Mouse (Mus musculus) layer of hippocampus, postnatal 36 days (tissue): ENCODE data around the gene Irf9. TPM values are rescaled to one million over a fixed set of nuclear protein-coding genes. Genes with fewer than 3 reads are reported as not detected.

ENCODE experiments used
- DNase-seq, 2 experiments: peaks; one replicate each; pipeline ENCODE4 v3.0.0; 2022
- total RNA-seq, 2 experiments: library from RNA; stranded (reverse); gene quantifications; 2 replicates each; pipeline ENCODE4 v1.2.3; 2021

The Irf9 gene
- total RNA-seq, 2 experiments from 2014 or later: 13.9 to 16.2 TPM

- DNase-seq: no peak
Observed at GRCm38 (mm10) chr14:55615876-55616275, 12.5 kb downstream of the Irf9 start.

GRCm38 (mm10) chr14:55616844-55617243 is 13.5 kb downstream of the Irf9 start:
- no peak for DNase-seq

- DNase-seq: no peak
Observed at GRCm38 (mm10) chr14:55617822-55618221, 14.5 kb downstream of the Irf9 start, which contains the start of gene Rec8. Rec8 (plus strand) TSS chr14:55618037.

- DNase-seq: no peak
Observed at GRCm38 (mm10) chr14:55618486-55619195, 15.3 kb downstream of the Irf9 start.

GRCm38 (mm10) chr14:55628077-55628827 is 24.9 kb downstream of the Irf9 start:
- DNase-seq: no peak

DNA sequence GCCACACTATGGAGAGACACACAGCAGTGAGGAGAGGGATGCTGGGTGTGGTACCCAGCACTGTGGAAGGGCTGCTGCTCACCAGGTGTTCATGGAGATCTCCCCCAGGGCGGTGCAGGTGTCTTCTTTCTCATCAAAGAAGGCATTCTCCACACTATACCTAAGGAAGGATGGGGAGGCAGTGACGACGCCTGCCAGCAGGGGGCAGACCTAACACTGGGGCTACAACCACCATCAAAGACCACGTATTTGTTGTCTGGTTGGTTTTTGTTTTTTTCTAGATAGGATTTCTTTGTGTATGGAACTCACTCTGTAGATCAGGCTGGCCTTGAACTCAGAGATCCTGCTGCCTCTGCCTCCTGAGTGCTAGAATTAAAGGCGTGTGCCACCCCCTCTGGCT is 25.9 kb downstream of the Irf9 start:
- DNase-seq: no peak

- peak; percentile 30 to 31 for DNase-seq
Observed at GRCm38 (mm10) chr14:55634874-55635522, 31.6 kb downstream of the Irf9 start.

DNA sequence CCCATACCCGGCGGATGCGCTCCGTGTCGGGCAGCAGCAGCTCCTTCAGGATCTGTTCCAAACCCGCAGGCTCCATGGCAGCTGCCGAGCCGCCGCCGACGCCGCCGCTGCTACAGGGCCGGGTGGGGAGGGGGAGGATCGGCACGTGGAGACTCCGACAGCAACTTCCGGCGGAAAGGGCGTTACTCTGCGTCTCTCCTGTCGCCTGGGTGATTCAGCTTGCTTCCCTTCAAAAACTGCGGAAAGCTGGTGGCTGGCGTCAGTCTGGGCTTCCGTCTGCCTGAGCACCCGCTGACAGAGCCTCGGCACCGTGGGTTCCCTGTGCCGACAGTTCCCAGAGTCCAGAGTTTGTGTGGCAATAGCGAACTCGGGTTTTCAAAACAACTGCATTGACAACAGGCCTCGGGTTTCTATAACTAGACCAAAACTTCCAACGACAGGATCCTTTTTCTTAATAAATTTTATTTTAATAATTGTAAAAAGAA is 32.2 kb downstream of the Irf9 start, which contains the start of gene Ipo4:
Ipo4 (minus strand) TSS at position 435 of the 485 bp plus-strand sequence.
- peak; percentile 89 to 91 for DNase-seq

DNA sequence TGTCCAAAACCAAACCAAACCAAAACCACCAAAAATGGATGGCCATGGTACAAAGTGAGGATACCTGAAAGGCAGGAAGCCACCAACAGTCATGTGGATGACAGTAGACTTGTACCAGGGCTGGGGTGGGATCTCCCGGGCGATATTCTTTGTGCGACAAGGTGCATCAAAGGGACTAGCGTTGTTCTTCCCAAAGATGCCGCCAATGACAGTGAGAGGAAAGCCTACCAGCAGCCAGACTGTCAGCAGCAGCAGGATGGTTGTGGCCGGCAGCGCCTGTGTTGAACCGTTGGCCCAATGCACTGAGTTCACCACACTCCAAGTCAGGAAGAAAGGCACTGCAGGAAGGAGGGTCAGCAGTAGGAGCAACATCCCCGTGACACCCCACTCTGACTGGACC is 34.4 kb downstream of the Irf9 start, which contains the start of gene Gm49378:
Gm49378 (minus strand) TSS at position 101 of the 400 bp plus-strand sequence.
- DNase-seq: no peak

GRCm38 (mm10) chr14:55640816-55641215 is 37.4 kb downstream of the Irf9 start:
- DNase-seq: no peak

DNA sequence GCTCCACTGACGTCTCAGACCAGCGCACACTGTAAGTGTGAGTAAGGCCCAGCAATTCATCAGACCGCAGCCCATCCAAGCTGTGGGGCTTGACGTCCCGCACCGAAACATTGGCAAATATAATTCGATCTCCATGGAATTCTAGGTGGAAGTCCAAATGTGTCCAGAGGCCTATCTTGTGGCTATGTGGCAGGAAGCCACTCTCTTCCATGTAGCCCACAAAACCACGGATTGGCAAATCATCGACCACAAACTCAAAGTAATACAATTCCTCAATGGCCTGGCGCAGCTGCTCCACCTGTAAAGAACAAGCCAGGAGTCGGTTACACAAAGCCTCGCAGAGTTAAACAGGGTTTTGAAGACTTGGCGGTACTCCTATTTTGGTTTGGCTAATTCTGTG is 37.9 kb downstream of the Irf9 start:
- DNase-seq: no peak

GRCm38 (mm10) chr14:55642679-55643059 is 39.3 kb downstream of the Irf9 start:
- DNase-seq: no peak

GRCm38 (mm10) chr14:55643060-55643907 is 39.9 kb downstream of the Irf9 start, which contains the start of gene Tm9sf1:
Tm9sf1 (minus strand) TSS chr14:55643806.
- peak; percentile 91 to 92 for DNase-seq

GRCm38 (mm10) chr14:55644261-55644888 is 41.0 kb downstream of the Irf9 start:
- DNase-seq: no peak

DNA sequence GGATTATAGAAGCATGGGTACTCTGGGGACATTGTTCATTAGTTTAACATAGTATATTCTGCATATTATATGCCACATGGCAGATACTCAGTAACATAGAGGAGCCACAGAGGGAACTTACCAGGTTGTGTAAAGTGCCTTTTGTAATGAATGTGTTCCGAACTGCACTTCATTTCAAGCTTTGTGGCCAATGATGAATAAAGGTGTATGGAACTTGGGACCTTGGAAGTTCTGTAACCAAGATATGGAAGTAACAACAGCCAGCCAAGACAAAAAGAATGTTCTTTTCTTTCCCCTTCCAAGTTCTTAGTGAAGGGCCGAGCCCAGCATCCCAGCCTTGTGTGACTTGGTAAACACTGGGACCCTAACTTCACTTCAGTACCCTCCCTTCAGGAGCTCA is 46.5 kb downstream of the Irf9 start, which contains the start of gene Tssk4:
Tssk4 (plus strand) TSS at position 301 of the 400 bp plus-strand sequence.
- DNase-seq: no peak

DNA sequence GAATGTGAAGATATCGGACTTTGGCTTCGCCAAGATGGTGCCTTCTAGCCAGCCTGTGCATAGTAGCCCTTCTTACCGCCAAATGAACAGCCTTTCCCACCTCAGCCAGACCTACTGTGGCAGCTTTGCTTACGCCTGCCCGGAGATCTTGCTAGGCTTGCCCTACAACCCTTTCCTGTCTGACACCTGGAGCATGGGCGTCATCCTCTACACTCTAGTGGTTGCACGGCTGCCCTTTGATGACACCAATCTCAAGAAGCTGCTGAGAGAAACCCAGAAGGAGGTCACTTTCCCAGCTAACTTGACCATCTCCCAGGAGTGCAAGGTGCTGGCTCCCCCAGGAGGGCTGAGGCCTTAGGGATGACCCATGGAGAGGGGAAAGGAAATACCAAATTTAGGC is 48.2 kb downstream of the Irf9 start:
- DNase-seq: no peak

DNA sequence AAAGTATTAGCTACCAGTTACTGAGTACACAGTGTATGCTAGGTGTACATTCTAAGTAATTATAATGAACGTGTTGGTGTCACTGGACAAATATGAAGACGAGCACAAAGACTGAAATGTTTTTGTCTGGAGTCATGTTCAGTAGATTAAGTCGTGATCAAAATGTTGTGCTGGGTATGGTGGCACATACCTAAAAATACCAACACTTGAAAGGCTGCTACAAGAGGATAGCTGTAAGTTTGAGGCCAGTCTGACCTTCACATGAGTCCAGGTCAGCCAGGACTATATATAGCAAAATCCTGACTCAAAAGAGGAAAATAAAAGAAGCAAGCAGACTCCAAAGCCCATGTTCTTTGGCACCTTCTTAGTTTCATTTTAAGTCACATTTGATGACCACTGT is 53.6 kb downstream of the Irf9 start:
- DNase-seq: no peak

GRCm38 (mm10) chr14:55658011-55658410 is 54.6 kb downstream of the Irf9 start:
- no peak for DNase-seq
